Mouse (Mus musculus): ENCODE measurements around the gene Sptan1. TPM values are rescaled to one million over a fixed set of nuclear protein-coding genes. Genes with fewer than 3 reads are reported as not detected.

The Sptan1 gene
- total and polyA plus RNA-seq, 2 experiments, result 71.3 to 89.0 TPM

GRCm38 (mm10) chr2:29964354-29965249 is 758 bp upstream of the Sptan1 start:
- peaks cover 8% of the 10 kb centered on the region for H3K79me2 ChIP-seq (ENCODE audit: control insufficient read depth, insufficient read depth, low read length)
- H3K9ac ChIP-seq (ENCODE audit: low read depth, low read length), result peak overlapping the region; percentile 84
- WGBS, result 17% methylated on average over 10 of the region's 10 CpGs
- H3K4me1 ChIP-seq (ENCODE audit: control insufficient read depth, insufficient read depth, low read length), result peaks cover 9% of the 10 kb centered on the region
- H3K27ac ChIP-seq (replicated peaks; ENCODE audit: insufficient read depth, low read depth, low read length), result peak overlapping the region; percentile 70
- DNase-seq (ENCODE audit: extremely low read depth, low read depth, low spot score), result no peak
- H3K4me3 ChIP-seq (ENCODE audit: insufficient read depth, low read depth, low read length), result peak overlapping the region; percentile 99
- TF ChIP-seq POLR2A (IDR thresholded peaks at IDR 0.05; ENCODE audit: extremely low read depth, insufficient read depth, low read length), result no peak
- no peak for TF ChIP-seq CTCF (IDR thresholded peaks at IDR 0.05; ENCODE audit: low read depth, low read length)
- 0 out of 2 replicates have a peak, but pooled peaks cover 2% of the 10 kb centered on the region for H3K36me3 ChIP-seq (ENCODE audit: control insufficient read depth, insufficient read depth, low read length)
- no peaks in the 10 kb centered on the region for H3K27me3 ChIP-seq (ENCODE audit: control insufficient read depth, insufficient read depth, low read length)

DNA sequence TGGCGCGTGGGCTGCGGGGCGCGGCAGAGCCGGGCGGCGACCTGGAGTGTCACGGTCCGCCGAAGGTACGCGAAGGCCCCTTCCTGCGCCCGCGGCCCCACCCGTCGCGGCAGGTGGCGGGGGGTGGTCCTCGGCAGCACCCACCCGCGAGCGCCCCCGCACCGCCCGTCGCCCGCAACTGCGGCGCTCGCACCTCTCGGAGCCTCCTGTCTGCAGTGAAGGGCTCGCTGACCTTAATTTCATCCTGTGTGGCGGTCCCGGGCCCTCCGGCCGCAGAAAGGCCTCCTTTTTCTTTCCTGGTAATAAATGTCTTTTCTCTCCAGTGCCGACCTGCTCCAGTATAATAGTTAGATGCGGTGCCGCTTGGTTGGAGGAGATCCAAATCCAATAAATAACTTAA is 546 bp downstream of the Sptan1 start:
- TF ChIP-seq CTCF (IDR thresholded peaks at IDR 0.05; ENCODE audit: low read depth, low read length) (no peak), POLR2A (IDR thresholded peaks at IDR 0.05; ENCODE audit: extremely low read depth, insufficient read depth, low read length) (no peak)
- H3K36me3 ChIP-seq (ENCODE audit: control insufficient read depth, insufficient read depth, low read length), result peaks cover 3% of the 10 kb centered on the region; the same call in 1 of the 2 replicates
- peaks cover 20% of the 10 kb centered on the region for H3K4me1 ChIP-seq (ENCODE audit: control insufficient read depth, insufficient read depth, low read length)
- H3K9ac ChIP-seq (ENCODE audit: low read depth, low read length), result peak overlapping the region; percentile 100
- no peaks in the 10 kb centered on the region for H3K27me3 ChIP-seq (ENCODE audit: control insufficient read depth, insufficient read depth, low read length)
- 2% methylated on average over 39 of the region's 41 CpGs for WGBS
- H3K27ac ChIP-seq (replicated peaks; ENCODE audit: insufficient read depth, low read depth, low read length), result peak overlapping the region; percentile 97
- peak; percentile 45 for DNase-seq (ENCODE audit: extremely low read depth, low read depth, low spot score)
- peaks cover 12% of the 10 kb centered on the region for H3K79me2 ChIP-seq (ENCODE audit: control insufficient read depth, insufficient read depth, low read length)
- H3K4me3 ChIP-seq (ENCODE audit: insufficient read depth, low read depth, low read length), result peak overlapping the region; percentile 99

DNA sequence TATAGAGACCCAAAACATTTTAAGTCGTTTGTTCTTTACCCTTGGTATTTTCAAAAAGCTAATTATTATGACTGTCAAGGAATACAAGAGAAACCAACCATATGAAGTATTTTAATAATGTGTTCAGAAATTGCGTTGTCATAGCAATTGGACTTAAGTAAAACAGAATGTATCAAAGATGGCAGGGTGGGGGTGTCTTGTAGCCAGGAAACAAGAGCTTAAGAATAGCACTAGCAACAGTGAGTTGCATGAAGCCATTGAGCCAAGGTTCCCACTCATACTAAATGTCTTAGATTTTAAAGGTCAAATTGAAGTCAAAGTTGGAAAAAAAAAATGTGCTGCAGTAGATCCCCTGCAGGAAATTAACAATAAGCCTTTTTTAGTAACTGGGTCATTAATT is 1.5 kb downstream of the Sptan1 start:
- WGBS, result 65% methylated on average over 2 of the region's 2 CpGs
- no peak overlapping the region for H3K27ac ChIP-seq (replicated peaks; ENCODE audit: insufficient read depth, low read depth, low read length)
- TF ChIP-seq CTCF (IDR thresholded peaks at IDR 0.05; ENCODE audit: low read depth, low read length) (no peak), POLR2A (IDR thresholded peaks at IDR 0.05; ENCODE audit: extremely low read depth, insufficient read depth, low read length) (no peak)
- H3K79me2 ChIP-seq (ENCODE audit: control insufficient read depth, insufficient read depth, low read length), result peaks cover 12% of the 10 kb centered on the region
- no peak for DNase-seq (ENCODE audit: extremely low read depth, low read depth, low spot score)
- H3K4me3 ChIP-seq (ENCODE audit: insufficient read depth, low read depth, low read length), result no peak overlapping the region
- no peak overlapping the region for H3K9ac ChIP-seq (ENCODE audit: low read depth, low read length)
- H3K36me3 ChIP-seq (ENCODE audit: control insufficient read depth, insufficient read depth, low read length), result peaks cover 3% of the 10 kb centered on the region; the same call in 1 of the 2 replicates
- no peaks in the 10 kb centered on the region for H3K27me3 ChIP-seq (ENCODE audit: control insufficient read depth, insufficient read depth, low read length)
- peaks cover 22% of the 10 kb centered on the region for H3K4me1 ChIP-seq (ENCODE audit: control insufficient read depth, insufficient read depth, low read length)

DNA sequence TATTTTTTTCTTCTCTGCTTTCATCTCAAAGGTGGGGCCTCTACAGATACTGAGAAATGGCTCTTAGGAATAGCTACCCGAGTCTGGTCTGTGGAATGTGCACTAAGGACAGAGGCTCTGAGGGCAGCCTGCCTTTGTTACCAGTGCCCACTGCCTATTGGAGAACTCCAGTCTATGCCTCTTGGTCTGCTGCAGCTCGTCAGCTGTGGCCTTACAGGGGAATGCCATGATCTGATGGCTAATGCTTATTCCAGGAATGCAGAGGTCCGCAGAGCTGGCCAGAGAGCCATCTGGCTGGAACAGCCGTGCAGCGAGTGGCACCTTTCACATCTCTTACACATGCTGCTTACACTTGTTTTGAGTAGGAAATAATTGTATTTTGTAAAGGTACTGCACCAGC is 2.4 kb downstream of the Sptan1 start:
- peaks cover 15% of the 10 kb centered on the region for H3K79me2 ChIP-seq (ENCODE audit: control insufficient read depth, insufficient read depth, low read length)
- TF ChIP-seq POLR2A (IDR thresholded peaks at IDR 0.05; ENCODE audit: extremely low read depth, insufficient read depth, low read length) (no peak), CTCF (IDR thresholded peaks at IDR 0.05; ENCODE audit: low read depth, low read length) (no peak)
- H3K36me3 ChIP-seq (ENCODE audit: control insufficient read depth, insufficient read depth, low read length), result peaks cover 3% of the 10 kb centered on the region; the same call in 1 of the 2 replicates
- H3K9ac ChIP-seq (ENCODE audit: low read depth, low read length), result no peak overlapping the region; the same call in 1 of the 2 replicates
- no peak for DNase-seq (ENCODE audit: extremely low read depth, low read depth, low spot score)
- H3K27ac ChIP-seq (replicated peaks; ENCODE audit: insufficient read depth, low read depth, low read length), result no peak overlapping the region
- H3K27me3 ChIP-seq (ENCODE audit: control insufficient read depth, insufficient read depth, low read length), result no peaks in the 10 kb centered on the region
- no peak overlapping the region for H3K4me3 ChIP-seq (ENCODE audit: insufficient read depth, low read depth, low read length)
- 69% methylated on average over 5 of the region's 5 CpGs for WGBS
- peaks cover 26% of the 10 kb centered on the region for H3K4me1 ChIP-seq (ENCODE audit: control insufficient read depth, insufficient read depth, low read length)

DNA sequence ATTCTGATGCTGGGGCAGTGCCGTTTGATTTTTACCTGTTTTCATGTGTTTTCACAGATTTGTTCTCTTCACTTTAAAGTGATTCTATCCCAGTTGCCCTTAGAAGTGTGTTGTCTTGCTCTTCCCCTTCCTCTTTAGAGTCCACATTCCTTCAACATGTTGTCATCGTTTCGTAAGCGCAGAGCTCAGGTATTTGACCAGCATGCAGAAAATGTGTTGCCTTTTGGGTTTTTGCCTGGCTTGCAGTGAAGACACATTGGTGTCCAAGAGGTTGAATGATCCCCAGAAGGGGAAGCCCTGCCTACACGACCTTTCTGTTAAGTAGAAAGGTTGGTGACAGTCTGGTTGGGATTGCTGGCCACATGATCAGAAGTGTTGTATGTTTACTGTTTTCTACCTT is 3.3 kb downstream of the Sptan1 start:
- Histone ChIP-seq H3K36me3 (ENCODE audit: control insufficient read depth, insufficient read depth, low read length) (peaks cover 3% of the 10 kb centered on the region; the same call in 1 of the 2 replicates), H3K4me1 (ENCODE audit: control insufficient read depth, insufficient read depth, low read length) (peaks cover 26% of the 10 kb centered on the region), H3K27me3 (ENCODE audit: control insufficient read depth, insufficient read depth, low read length) (no peaks in the 10 kb centered on the region), H3K4me3 (ENCODE audit: insufficient read depth, low read depth, low read length) (no peak overlapping the region), H3K9ac (ENCODE audit: low read depth, low read length) (no peak overlapping the region), H3K27ac (replicated peaks; ENCODE audit: insufficient read depth, low read depth, low read length) (peak overlapping the region; percentile 22; the same call in 1 of the 2 replicates), H3K79me2 (ENCODE audit: control insufficient read depth, insufficient read depth, low read length) (peaks cover 15% of the 10 kb centered on the region)
- 31% methylated on average over 5 of the region's 5 CpGs for WGBS
- TF ChIP-seq CTCF (IDR thresholded peaks at IDR 0.05; ENCODE audit: low read depth, low read length), result no peak
- no peak for TF ChIP-seq POLR2A (IDR thresholded peaks at IDR 0.05; ENCODE audit: extremely low read depth, insufficient read depth, low read length)
- DNase-seq (ENCODE audit: extremely low read depth, low read depth, low spot score), result peak; percentile 77
